Mouse (Mus musculus) myocyte (in vitro differentiated cells): ENCODE measurements around the gene Tmem158.

Source experiments
- CEBPB ChIP-seq: IDR thresholded peaks from 2 replicates; pipeline ENCODE4 v1.6.1; 2011; ENCODE audit warnings: mild to moderate bottlenecking, moderate library complexity; ENCODE audit not compliant: poor library complexity, insufficient read depth, severe bottlenecking
- E2F4 ChIP-seq: IDR thresholded peaks from one replicate; pipeline ENCODE4 v1.6.1; 2011; ENCODE audit warnings: mild to moderate bottlenecking, control low read depth, moderate library complexity; ENCODE audit not compliant: insufficient read depth
- MAX ChIP-seq: IDR thresholded peaks from one replicate; pipeline ENCODE4 v1.6.1; 2011; ENCODE audit warnings: low read depth, mild to moderate bottlenecking, control low read depth
- MYOD1 ChIP-seq, 3 experiments: IDR thresholded peaks; one replicate each; pipeline ENCODE4 v1.6.1; 2011; ENCODE audit warnings: control low read depth in 2 of 3, low read depth in 2 of 3, mild to moderate bottlenecking in 2 of 3, moderate library complexity in 1 of 3; ENCODE audit not compliant: insufficient read length in 2 of 3, control insufficient read depth in 1 of 3
- MYOG ChIP-seq, 3 experiments: IDR thresholded peaks; one replicate each; pipeline ENCODE4 v1.6.1; 2011; ENCODE audit warnings: control low read depth in 2 of 3, low read depth in 2 of 3, mild to moderate bottlenecking in 2 of 3; ENCODE audit not compliant: insufficient read length in 2 of 3, control insufficient read depth in 1 of 3, insufficient read depth in 1 of 3
- POLR2A ChIP-seq: IDR thresholded peaks from one replicate; pipeline ENCODE4 v1.6.1; 2011; ENCODE audit warnings: low read depth, mild to moderate bottlenecking, control low read depth, moderate library complexity; ENCODE audit not compliant: insufficient read length
- POLR2AphosphoS2 ChIP-seq: IDR thresholded peaks from one replicate; pipeline ENCODE4 v1.6.1; 2011; ENCODE audit warnings: low read depth, control low read depth; ENCODE audit not compliant: insufficient read length
- REST ChIP-seq: IDR thresholded peaks from one replicate; pipeline ENCODE4 v1.6.1; 2011; ENCODE audit warnings: mild to moderate bottlenecking, control low read depth, moderate library complexity; ENCODE audit not compliant: insufficient read depth, insufficient read length
- SRF ChIP-seq: IDR thresholded peaks from one replicate; pipeline ENCODE4 v1.6.1; 2011; ENCODE audit warnings: low read depth; ENCODE audit not compliant: control insufficient read depth, insufficient read length
- TCF12 ChIP-seq: IDR thresholded peaks from one replicate; pipeline ENCODE4 v1.6.1; 2011; ENCODE audit warnings: mild to moderate bottlenecking, control low read depth; ENCODE audit not compliant: poor library complexity, insufficient read depth, severe bottlenecking
- TCF3 ChIP-seq: IDR thresholded peaks from one replicate; pipeline ENCODE4 v1.6.1; 2011; ENCODE audit warnings: low read depth, control low read depth; ENCODE audit not compliant: insufficient read length
- USF1 ChIP-seq: IDR thresholded peaks from one replicate; pipeline ENCODE4 v1.6.1; 2011; ENCODE audit warnings: low read depth, mild to moderate bottlenecking, control low read depth, moderate library complexity

- TF ChIP-seq MAX (no peak), MYOD1 (IDR thresholded peaks at IDR 0.05; ENCODE audit: control insufficient read depth in 1 of 3, insufficient read length in 2 of 3, low read depth in 2 of 3) (no peak), POLR2A (no peak), TCF3 (no peak), POLR2AphosphoS2 (no peak), REST (no peak), SRF (no peak), MYOG (IDR thresholded peaks at IDR 0.05; ENCODE audit: control insufficient read depth in 1 of 3, insufficient read depth in 1 of 3, insufficient read length in 2 of 3, low read depth in 2 of 3) (no peak), USF1 (no peak), CEBPB (no peak), E2F4 (no peak), TCF12 (no peak)
These were observed 22.1 kb downstream of the Tmem158 start for GRCm38 (mm10) chr9:123238256-123239045.
